Mouse (Mus musculus) intestine, postnatal 0 days (tissue): ENCODE data around the gene Ccdc148. TPM values are rescaled to one million over a fixed set of nuclear protein-coding genes. Genes with fewer than 3 reads are reported as not detected.

Experiments used
- ATAC-seq: fragments of 200-750 bp; cut with Nextera tagmentation; 2 replicates; pipeline ENCODE4 v1.8.0; 2017; ENCODE audit warnings: mild to moderate bottlenecking, moderate TSS enrichment, moderate library complexity
- H3K27ac ChIP-seq: fragments of 300-500 bp; sonication (generic); 2 replicates; pipeline ENCODE4 v1.5.1; 2014; ENCODE audit warnings: mild to moderate bottlenecking, low read depth, low read length, moderate library complexity
- H3K27me3 ChIP-seq: fragments of 300-500 bp; sonication (generic); replicated peaks from 2 replicates; pipeline ENCODE4 v1.6.1; 2014; ENCODE audit warnings: low read length, mixed read lengths; ENCODE audit not compliant: control insufficient read depth, insufficient read depth
- H3K36me3 ChIP-seq: fragments of 300-500 bp; sonication (generic); 2 replicates; pipeline ENCODE4 v1.6.1; 2014; ENCODE audit warnings: mild to moderate bottlenecking, moderate library complexity; ENCODE audit not compliant: control insufficient read depth, insufficient read depth
- H3K4me1 ChIP-seq: fragments of 300-500 bp; sonication (generic); replicated peaks from 2 replicates; pipeline ENCODE4 v1.6.1; 2014; ENCODE audit warnings: antibody characterized with exemption, low read length, mixed read lengths; ENCODE audit not compliant: control insufficient read depth, insufficient read depth
- H3K4me2 ChIP-seq: fragments of 300-500 bp; sonication (generic); replicated peaks from 2 replicates; pipeline ENCODE4 v1.6.1; 2014; ENCODE audit warnings: low read depth, mild to moderate bottlenecking, moderate library complexity
- H3K4me3 ChIP-seq: fragments of 300-500 bp; sonication (generic); 2 replicates; pipeline ENCODE4 v1.5.1; 2014; ENCODE audit warnings: low read depth, low read length
- H3K9ac ChIP-seq: fragments of 300-500 bp; sonication (generic); 2 replicates; pipeline ENCODE4 v1.6.1; 2014; ENCODE audit warnings: mild to moderate bottlenecking, low read depth, low read length
- H3K9me3 ChIP-seq: fragments of 300-500 bp; sonication (generic); 2 replicates; pipeline ENCODE4 v1.6.1; 2016; ENCODE audit warnings: mixed run types; ENCODE audit not compliant: control insufficient read depth
- CTCF ChIP-seq: sonication (generic); IDR thresholded peaks from 2 replicates; pipeline ENCODE4 v1.5.1; 2016; ENCODE audit warnings: low read depth, mild to moderate bottlenecking, control low read depth, antibody characterized with exemption, moderate library complexity
- WGBS: fragments of 180-500 bp; shearing (Covaris S2); extraction: QIAGEN DNeasy Blood & Tissue Kit; methylation state at CpG from one replicate; pipeline ENCODE4 v1.1.7; 2014; 5-methylcytosine and 5-hydroxymethylcytosine counted together
- polyA plus RNA-seq: library from polyadenylated mRNA; unstranded; fragments of >200 nt; fragmentation: Nextera tagmentation; extraction: Ambion mirVana; gene quantifications from 2 replicates; pipeline ENCODE4 v1.2.1, GENCODE M21; 2015

Gene Ccdc148
- polyA plus RNA-seq, 1 experiment from 2014 or later = 0.81 TPM

DNA sequence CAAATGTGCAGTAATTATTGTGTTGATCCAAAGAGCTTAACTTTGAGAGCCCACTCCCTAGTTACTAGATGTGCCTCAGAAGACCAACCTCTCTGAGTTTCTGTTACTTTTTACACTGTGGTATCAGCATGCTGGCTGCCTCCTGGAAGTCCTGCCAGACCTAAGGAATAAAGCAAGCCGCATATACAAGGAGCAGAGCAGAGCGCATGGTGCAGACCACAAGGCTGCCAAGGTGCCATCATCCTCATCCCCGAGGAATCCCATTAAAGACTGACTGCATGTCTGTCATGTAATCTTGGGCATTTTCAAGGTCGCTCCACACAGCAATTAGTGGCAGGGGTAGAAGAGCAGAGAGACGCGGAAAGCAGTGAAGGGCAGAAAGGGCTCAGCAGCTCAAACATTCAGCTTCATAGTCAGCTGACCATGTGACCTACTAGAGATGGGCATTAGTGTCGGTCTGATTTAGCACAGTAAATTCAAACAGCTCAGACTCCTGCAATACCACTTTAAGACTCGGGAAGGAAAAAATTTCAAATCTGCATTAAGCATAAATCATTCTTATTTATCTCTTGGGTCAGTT is 110.1 kb downstream of the Ccdc148 start:
- TF ChIP-seq CTCF = no peak
- H3K4me3 ChIP-seq = no peak overlapping the region
- H3K9me3 ChIP-seq = no peaks in the 10 kb centered on the region
- H3K27ac ChIP-seq = no peak overlapping the region
- no peak overlapping the region for H3K9ac ChIP-seq
- no peaks in the 10 kb centered on the region for H3K36me3 ChIP-seq
- no peak overlapping the region for H3K4me2 ChIP-seq
- WGBS = 58% methylated on average over 8 of the region's 8 CpGs
- ATAC-seq = no peak
- no peaks in the 10 kb centered on the region for H3K4me1 ChIP-seq
- H3K27me3 ChIP-seq = no peaks in the 10 kb centered on the region

DNA sequence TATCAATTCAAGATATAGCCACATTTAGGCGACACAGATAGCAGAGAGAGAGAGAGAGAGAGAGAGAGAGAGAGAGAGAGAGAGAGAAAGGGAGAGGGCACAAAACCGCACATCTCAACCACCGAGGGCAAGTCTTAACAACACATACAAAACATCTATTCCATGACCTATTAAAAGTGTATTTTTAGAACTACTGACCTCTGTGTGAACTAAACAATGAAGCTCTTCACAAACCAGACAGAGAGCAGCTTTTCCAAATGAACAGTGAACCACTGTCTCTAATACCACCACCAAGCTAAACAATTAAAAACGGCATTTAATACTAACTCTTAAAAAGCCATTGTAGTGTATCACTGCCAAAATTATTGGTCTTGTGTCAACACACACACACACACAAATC is 110.8 kb downstream of the Ccdc148 start:
- H3K4me1 ChIP-seq = no peaks in the 10 kb centered on the region
- H3K4me3 ChIP-seq = no peak overlapping the region
- ATAC-seq = no peak
- no peaks in the 10 kb centered on the region for H3K27me3 ChIP-seq
- WGBS = 48% methylated on average over 4 of the region's 4 CpGs
- H3K9me3 ChIP-seq = no peaks in the 10 kb centered on the region
- no peak for TF ChIP-seq CTCF
- no peaks in the 10 kb centered on the region for H3K36me3 ChIP-seq
- no peak overlapping the region for H3K27ac ChIP-seq
- no peak overlapping the region for H3K4me2 ChIP-seq
- no peak overlapping the region for H3K9ac ChIP-seq

DNA sequence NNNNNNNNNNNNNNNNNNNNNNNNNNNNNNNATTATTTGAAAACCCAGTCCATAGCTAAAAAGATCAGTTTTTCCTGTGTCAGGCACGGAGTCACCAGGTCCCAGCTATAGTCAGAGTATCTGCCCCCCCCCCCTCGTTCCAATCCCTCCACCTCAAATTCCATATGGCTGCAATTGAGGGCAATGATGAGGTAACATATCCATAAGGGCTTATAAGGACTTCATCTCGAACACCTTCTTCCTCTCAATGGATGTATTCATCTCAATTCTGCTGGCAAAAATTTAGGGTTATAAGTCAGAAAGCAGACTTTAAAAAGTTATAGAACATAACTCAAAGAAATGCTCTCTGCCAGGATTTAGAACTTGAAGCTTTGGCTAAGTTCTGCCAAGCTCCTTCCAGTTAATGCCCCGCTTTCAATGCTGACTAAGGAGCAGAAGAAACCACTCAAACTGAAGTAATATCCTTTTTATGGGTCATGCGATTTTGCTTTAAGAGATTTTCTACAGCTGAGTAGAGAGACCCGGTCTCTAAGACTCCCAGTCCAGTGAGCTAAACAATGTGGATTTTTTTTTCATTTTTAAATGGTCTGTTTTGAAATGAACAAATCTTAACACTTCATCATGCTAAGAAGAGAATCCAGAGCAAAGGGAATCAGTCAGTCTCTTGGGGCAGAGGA is 111.6 kb downstream of the Ccdc148 start:
- 66% methylated on average over 6 of the region's 6 CpGs for WGBS
- no peak for TF ChIP-seq CTCF
- Histone ChIP-seq H3K9me3 (no peaks in the 10 kb centered on the region), H3K9ac (no peak overlapping the region), H3K4me1 (no peaks in the 10 kb centered on the region), H3K4me3 (no peak overlapping the region), H3K27me3 (no peaks in the 10 kb centered on the region), H3K36me3 (no peaks in the 10 kb centered on the region), H3K4me2 (no peak overlapping the region), H3K27ac (no peak overlapping the region)
- ATAC-seq = no peak

DNA sequence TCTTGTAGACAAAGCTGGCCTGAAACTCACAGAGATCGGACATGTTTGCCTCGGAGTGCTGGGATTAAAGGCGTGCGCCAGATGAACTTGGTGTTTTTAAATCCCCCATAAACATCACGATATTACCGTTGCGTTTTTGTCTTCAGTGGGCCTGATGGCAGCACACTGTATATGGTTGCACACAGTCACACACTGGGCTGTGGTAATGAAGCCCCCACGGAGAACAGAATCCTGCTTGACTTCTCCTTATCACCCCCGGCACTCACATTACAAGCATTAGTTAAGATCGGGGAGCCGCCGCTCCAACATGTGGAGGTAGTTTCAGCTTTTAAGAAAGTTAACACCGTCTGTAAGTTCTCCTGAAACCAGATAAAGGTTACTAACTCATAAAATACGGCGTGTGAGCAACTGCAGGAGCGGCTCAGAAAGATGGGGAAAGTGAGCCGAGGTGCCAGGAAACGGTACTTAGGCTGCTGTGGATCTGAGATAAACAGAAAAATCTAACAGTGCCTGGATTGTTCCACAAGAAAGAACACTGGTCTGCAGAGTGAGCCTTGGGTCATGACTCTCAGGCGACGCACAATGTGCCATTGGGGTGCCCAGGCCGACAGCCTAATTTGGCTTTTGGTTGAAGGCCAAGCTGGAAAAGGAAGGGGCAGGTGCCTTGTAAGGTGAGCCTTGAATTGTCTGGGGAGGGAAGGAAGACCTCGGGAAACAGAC is 117.0 kb downstream of the Ccdc148 start:
- H3K36me3 ChIP-seq = no peaks in the 10 kb centered on the region
- no peak overlapping the region for H3K4me2 ChIP-seq
- 58% methylated on average over 22 of the region's 22 CpGs for WGBS
- no peaks in the 10 kb centered on the region for H3K9me3 ChIP-seq
- H3K9ac ChIP-seq = no peak overlapping the region
- no peak overlapping the region for H3K27ac ChIP-seq
- no peak for ATAC-seq
- TF ChIP-seq CTCF = no peak
- no peaks in the 10 kb centered on the region for H3K27me3 ChIP-seq
- H3K4me1 ChIP-seq = no peaks in the 10 kb centered on the region
- H3K4me3 ChIP-seq = no peak overlapping the region

DNA sequence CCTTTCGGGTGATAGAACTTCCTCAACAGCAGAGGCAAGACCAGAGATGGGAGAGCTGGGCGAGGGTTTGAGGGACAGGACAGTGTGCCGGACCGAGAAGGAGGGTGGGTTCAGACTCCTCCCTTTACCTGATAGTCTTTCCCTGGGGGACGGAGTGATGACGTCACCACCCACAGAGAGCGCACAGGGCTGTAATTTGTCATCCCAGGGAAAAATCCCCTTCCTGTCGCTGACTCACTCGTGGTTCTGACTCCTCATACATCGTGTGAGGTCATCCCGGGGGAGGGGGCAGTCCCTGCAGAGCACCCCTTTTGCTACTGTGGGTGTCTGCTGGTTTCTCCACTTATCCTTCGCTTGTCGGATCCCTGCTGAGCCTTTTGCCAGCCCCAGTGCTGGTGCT is 117.9 kb downstream of the Ccdc148 start:
- Histone ChIP-seq H3K9me3 (no peaks in the 10 kb centered on the region), H3K27me3 (no peaks in the 10 kb centered on the region), H3K4me3 (no peak overlapping the region), H3K36me3 (no peaks in the 10 kb centered on the region), H3K4me1 (no peaks in the 10 kb centered on the region), H3K27ac (no peak overlapping the region), H3K9ac (no peak overlapping the region), H3K4me2 (no peak overlapping the region)
- 47% methylated on average over 13 of the region's 13 CpGs for WGBS
- TF ChIP-seq CTCF = no peak
- no peak for ATAC-seq

DNA sequence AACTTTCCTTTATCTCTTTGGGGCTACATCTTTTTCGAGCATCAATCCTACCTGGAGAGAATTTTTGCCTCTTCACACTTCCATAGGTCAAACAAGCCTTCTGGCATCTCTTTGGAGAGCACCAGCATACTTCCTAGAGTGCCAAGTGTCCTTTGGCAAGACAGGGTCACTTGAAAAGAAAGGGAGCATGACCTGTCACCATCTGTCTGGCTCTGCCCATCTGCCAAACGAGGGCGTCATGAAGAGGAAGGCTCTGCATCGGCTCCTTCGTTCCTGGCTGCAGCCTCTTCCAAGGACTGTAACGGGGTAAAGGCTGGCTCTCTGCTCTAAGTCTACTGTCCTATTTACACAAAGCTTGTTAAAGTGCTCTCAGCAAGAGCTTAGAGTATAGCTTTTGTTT is 124.0 kb downstream of the Ccdc148 start:
- no peaks in the 10 kb centered on the region for H3K9me3 ChIP-seq
- H3K4me1 ChIP-seq = no peaks in the 10 kb centered on the region
- H3K4me3 ChIP-seq = no peak overlapping the region
- no peaks in the 10 kb centered on the region for H3K27me3 ChIP-seq
- no peak overlapping the region for H3K9ac ChIP-seq
- ATAC-seq = no peak
- no peak for TF ChIP-seq CTCF
- H3K36me3 ChIP-seq = no peaks in the 10 kb centered on the region
- WGBS = 61% methylated on average over 6 of the region's 6 CpGs
- H3K27ac ChIP-seq = no peak overlapping the region
- H3K4me2 ChIP-seq = no peak overlapping the region
